In genomic region chr4:97751483-97752251, GRCm38 (mm10) we compare ENCODE assay signal across 8 mouse cellular contexts. TPM values are rescaled to one million over a fixed set of nuclear protein-coding genes. Genes with fewer than 3 reads are reported as not detected.
A peak's percentile ranks its signal among the peaks of the same experiment; 100 is the strongest.
DNase-seq lines count a peak whose midpoint lies in the region; ATAC-seq and TF ChIP-seq lines count a peak whose summit lies in the region.

No protein-coding gene starts in this region.

- no peaks in the 10 kb centered on the region for H3K4me1 ChIP-seq in embryonic fibroblast, embryonic 13.5 days (ENCODE audit: control insufficient read depth, insufficient read depth, low read length)
- H3K4me1 ChIP-seq in heart, embryonic 14.5 days (ENCODE audit: control insufficient read depth in 2 of 2, insufficient read depth in 2 of 2, low read length in 2 of 2), result peaks cover 15 to 27% of the 10 kb centered on the region in 2 experiments
- peaks cover 30% of the 10 kb centered on the region for H3K4me1 ChIP-seq in kidney, embryonic 15.5 days

- H3K27ac ChIP-seq in embryonic fibroblast, embryonic 13.5 days (ENCODE audit: insufficient read depth, low read length), result peak overlapping the region; percentile 69
- H3K27ac ChIP-seq in heart, embryonic 14.5 days (replicated peaks in 1 of 2; ENCODE audit: control insufficient read depth in 1 of 2, insufficient read depth in 1 of 2, low read depth in 2 of 2, low read length in 2 of 2), result peak overlapping the region; percentile 95 to 97
- H3K27ac ChIP-seq in kidney, embryonic 15.5 days, result peak overlapping the region; percentile 81

- H3K4me3 ChIP-seq in embryonic fibroblast, embryonic 13.5 days (ENCODE audit: insufficient read depth, low read length), result peak overlapping the region; percentile 33
- H3K4me3 ChIP-seq in heart, embryonic 14.5 days (ENCODE audit: control insufficient read depth in 1 of 2, insufficient read depth in 1 of 2, low read depth in 1 of 2, low read length in 2 of 2), result peak overlapping the region; percentile 50 to 57
- peak overlapping the region; percentile 50 for H3K4me3 ChIP-seq in kidney, embryonic 15.5 days (replicated peaks)

- H3K36me3 ChIP-seq in heart, embryonic 14.5 days (ENCODE audit: control insufficient read depth, insufficient read depth, low read length), result no peaks in the 10 kb centered on the region
- no peaks in the 10 kb centered on the region for H3K36me3 ChIP-seq in kidney, embryonic 15.5 days

- TF ChIP-seq CTCF in embryonic fibroblast, embryonic 13.5 days (IDR thresholded peaks at IDR 0.05; ENCODE audit: borderline replicate concordance, insufficient read depth, low read length), result no peak

- no peaks in the 10 kb centered on the region for H3K27me3 ChIP-seq in heart, embryonic 14.5 days (ENCODE audit: control insufficient read depth, insufficient read depth, low read length)
- H3K27me3 ChIP-seq in kidney, embryonic 15.5 days, result peaks cover 54% of the 10 kb centered on the region

- ATAC-seq in CD4-positive, CD25-positive, alpha-beta regulatory T cell, adult 4 months, result peak; percentile 52
- ATAC-seq in activated CD4-positive, CD25-positive, alpha-beta regulatory T cell, adult 4 months, result peak; percentile 44
- peak; percentile 80 for ATAC-seq in heart, embryonic 14.5 days (ENCODE audit: insufficient number of reproducible peaks, insufficient read depth, low FRiP score, low read depth)
- peak; percentile 61 for ATAC-seq in kidney, embryonic 15.5 days (replicated peaks; ENCODE audit: low FRiP score)

- TF ChIP-seq POLR2A in embryonic fibroblast, embryonic 13.5 days (IDR thresholded peaks at IDR 0.05; ENCODE audit: low read depth, low read length), result peak; percentile 43; the same call in 1 of the 2 replicates

- under 1% methylated on average over 40 of the region's 40 CpGs for WGBS in heart, embryonic 14.5 days
- 2% methylated on average over 40 of the region's 40 CpGs for WGBS in kidney, embryonic 15.5 days

- DNase-seq in lung, postnatal 14 days, result peak; percentile 80
- peak; percentile 68 for DNase-seq in ovary, postnatal 36 days (ENCODE audit: low spot score)
- DNase-seq in urinary bladder, postnatal 36 days (ENCODE audit: low spot score in 2 of 2), result peak; percentile 60 to 72

- peak overlapping the region; percentile 95 for H3K4me2 ChIP-seq in heart, embryonic 14.5 days (ENCODE audit: low read length)
- H3K4me2 ChIP-seq in kidney, embryonic 15.5 days, result peak overlapping the region; percentile 84

- peak overlapping the region; percentile 89 for H3K9ac ChIP-seq in heart, embryonic 14.5 days (ENCODE audit: low read length)
- H3K9ac ChIP-seq in kidney, embryonic 15.5 days, result peak overlapping the region; percentile 53

- H3K9me3 ChIP-seq in heart, embryonic 14.5 days (ENCODE audit: control insufficient read depth, low read length), result no peaks in the 10 kb centered on the region
- H3K9me3 ChIP-seq in kidney, embryonic 15.5 days (replicated peaks), result no peaks in the 10 kb centered on the region

RNA-seq across cellular contexts. Expression of gene Nfia, which starts 20.9 kb away (rescaled TPM):
- polyA plus RNA-seq in CD4-positive, CD25-positive, alpha-beta regulatory T cell, adult 4 months (2017; shearing (Covaris generic)), result 10 to 100 TPM; 13.1 to 19.9 TPM
- 10 to 100 TPM in 1 of 2 experiments, 1 to 10 TPM in 1; 7.3 to 12.6 TPM for polyA plus RNA-seq in activated CD4-positive, CD25-positive, alpha-beta regulatory T cell, adult 4 months (2017; shearing (Covaris generic))
- 22.0 and 53.0 TPM in 2 replicates for polyA plus RNA-seq in embryonic fibroblast, embryonic 13.5 days (2011; ENCODE audit: insufficient read length, low read depth, missing spikeins)
- 50.9 and 54.3 TPM in 2 replicates for polyA plus RNA-seq in heart, embryonic 14.5 days (2014; fragmentation: Nextera tagmentation; extraction: Ambion mirVana)
- polyA plus RNA-seq in kidney, embryonic 15.5 days (2015; fragmentation: Nextera tagmentation; extraction: Ambion mirVana), result 26.8 and 29.3 TPM in 2 replicates

RNA-seq across cellular contexts. Expression of gene E130114P18Rik, which starts 26.2 kb away (rescaled TPM):
- not detected for polyA plus RNA-seq in CD4-positive, CD25-positive, alpha-beta regulatory T cell, adult 4 months (2017; shearing (Covaris generic))
- not detected for polyA plus RNA-seq in activated CD4-positive, CD25-positive, alpha-beta regulatory T cell, adult 4 months (2017; shearing (Covaris generic))
- 0.77 TPM in 1 of 2 replicates, not detected in the other for polyA plus RNA-seq in embryonic fibroblast, embryonic 13.5 days (2011; ENCODE audit: insufficient read length, low read depth, missing spikeins)
- polyA plus RNA-seq in heart, embryonic 14.5 days (2014; fragmentation: Nextera tagmentation; extraction: Ambion mirVana), result 0.57 and 0.59 TPM in 2 replicates
- 0.51 and 0.59 TPM in 2 replicates for polyA plus RNA-seq in kidney, embryonic 15.5 days (2015; fragmentation: Nextera tagmentation; extraction: Ambion mirVana)

Comparison
In these comparisons a context has a peak if more than half of its experiments do, and no peak if none do; other contexts are left out.
1. Peak in every context shown above with its lines: DNase-seq, ATAC-seq, H3K4me3 ChIP-seq and H3K27ac ChIP-seq.